Mouse (Mus musculus): Measurements from ENCODE around the gene Prpf40b. TPM values are rescaled to one million over a fixed set of nuclear protein-coding genes. Genes with fewer than 3 reads are reported as not detected.
"Not testable (repeated sequence)": the region's sequence is repeated elsewhere in the genome, so short reads cannot be mapped to it uniquely, and the experiment has no call there.

Prpf40b gene
- polyA plus RNA-seq (2015; fragmentation: Nextera tagmentation; extraction: Ambion mirVana), result 13.0 and 14.0 TPM in 2 replicates

DNA sequence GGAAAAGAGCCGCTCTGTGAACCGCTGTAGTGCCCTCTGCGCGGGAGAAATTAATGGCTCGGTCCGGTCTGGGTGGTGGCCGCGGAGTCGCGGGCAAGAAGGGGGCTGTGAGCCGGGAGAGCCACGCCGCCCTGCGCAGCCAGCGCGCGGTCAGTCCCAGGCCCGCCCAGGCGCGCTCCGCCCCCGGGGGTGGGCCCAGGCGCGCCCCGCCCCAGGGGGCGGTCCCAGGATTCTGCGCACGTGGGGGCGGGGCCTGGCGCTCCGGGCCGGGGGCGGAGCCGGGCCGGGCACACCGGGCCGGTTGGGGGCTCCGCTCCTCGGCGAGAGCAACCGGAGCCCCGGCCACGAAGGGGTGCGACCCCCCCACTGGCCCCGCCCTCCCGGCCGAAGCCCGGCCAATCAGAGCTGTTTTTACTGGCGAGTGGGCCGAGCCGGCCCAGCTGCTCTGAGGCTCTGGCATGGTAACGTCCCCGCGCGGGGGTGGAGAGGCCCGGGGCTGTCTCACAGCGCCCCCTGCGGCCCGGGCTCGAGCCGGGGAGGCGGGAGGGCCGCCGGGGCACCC, at the start of gene Prpf40b:
TSS of gene Prpf40b (plus strand) at position 275 of the 562 bp plus-strand sequence.
- DNase-seq (ENCODE audit: low spot score), result peak; percentile 89

GRCm38 (mm10) chr15:99246736-99247135, 48.2 kb upstream of the Prpf40b start:
- DNase-seq (ENCODE audit: low spot score), result not testable (repeated sequence)

DNA sequence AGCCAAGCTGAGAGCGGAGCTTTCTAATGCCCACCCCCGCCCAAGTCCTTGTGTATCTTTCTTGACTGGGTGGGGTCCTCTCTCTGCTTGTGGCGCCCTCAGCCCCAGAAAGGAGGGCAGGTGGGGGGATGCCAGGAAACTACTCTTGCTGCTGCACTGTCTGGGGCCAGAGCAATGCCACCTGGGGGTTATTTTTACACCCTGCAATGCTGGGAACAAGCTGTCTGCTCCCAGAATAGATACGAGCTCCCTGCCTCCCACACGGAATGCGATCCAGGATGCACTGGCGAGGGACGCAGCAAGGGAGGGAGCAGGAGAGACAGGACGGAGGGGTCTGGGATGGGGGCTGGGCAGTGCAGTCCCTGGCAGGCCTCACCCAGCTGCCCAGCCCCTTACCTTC, 45.9 kb upstream of the Prpf40b start:
- DNase-seq (ENCODE audit: low spot score), result no peak

DNA sequence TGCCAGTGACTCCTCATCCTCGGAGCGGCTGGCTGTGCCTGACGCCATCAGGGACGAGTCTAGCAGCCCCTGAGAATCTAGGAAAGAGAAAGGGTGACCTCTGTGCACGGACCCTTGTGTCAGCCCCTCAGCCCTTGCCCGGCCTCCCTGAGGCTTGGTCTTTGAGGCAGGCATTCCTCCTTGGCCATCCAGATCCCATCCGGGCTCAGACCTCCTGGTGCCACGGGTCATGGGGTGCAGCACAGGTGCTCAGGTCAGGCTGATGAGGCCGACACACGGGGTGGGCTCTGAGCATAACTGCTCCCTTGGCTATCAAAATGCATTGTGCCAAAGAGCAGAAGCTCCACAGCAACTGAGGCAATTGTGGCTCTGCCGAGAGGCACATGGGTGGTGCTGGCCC, 44.9 kb upstream of the Prpf40b start:
- DNase-seq (ENCODE audit: low spot score), result no peak

DNA sequence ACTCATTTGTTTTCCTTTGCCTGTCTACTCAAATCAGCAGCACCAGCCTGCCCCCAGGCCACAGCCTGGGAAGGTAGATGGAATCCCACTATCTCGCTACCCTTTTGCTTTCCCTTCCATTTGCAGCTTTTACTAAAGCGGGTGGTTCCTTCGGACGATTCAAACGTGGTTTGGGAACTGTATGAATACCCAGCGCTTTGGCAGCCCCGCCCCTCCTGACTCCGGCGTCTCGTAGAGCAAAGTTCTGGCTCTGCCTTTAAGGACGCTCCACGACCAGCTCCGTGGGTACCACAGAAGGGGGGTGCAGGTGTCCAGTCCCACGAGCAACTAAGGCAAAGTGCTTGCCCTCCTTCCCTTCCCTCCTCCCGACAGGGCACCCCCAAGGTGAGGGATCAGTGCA, 43.8 kb upstream of the Prpf40b start:
- not testable (repeated sequence) for DNase-seq (ENCODE audit: low spot score)

- peak; percentile 99 for DNase-seq (ENCODE audit: low spot score)
These were observed 43.1 kb upstream of the Prpf40b start, which contains the start of gene Mcrs1 for GRCm38 (mm10) chr15:99251626-99252380. Mcrs1 (minus strand) TSS chr15:99251961.

- peak; percentile 25 for DNase-seq (ENCODE audit: low spot score)
These were observed 42.3 kb upstream of the Prpf40b start for GRCm38 (mm10) chr15:99252381-99253174.

GRCm38 (mm10) chr15:99253175-99253479, 41.8 kb upstream of the Prpf40b start:
- not testable (repeated sequence) for DNase-seq (ENCODE audit: low spot score)

DNA sequence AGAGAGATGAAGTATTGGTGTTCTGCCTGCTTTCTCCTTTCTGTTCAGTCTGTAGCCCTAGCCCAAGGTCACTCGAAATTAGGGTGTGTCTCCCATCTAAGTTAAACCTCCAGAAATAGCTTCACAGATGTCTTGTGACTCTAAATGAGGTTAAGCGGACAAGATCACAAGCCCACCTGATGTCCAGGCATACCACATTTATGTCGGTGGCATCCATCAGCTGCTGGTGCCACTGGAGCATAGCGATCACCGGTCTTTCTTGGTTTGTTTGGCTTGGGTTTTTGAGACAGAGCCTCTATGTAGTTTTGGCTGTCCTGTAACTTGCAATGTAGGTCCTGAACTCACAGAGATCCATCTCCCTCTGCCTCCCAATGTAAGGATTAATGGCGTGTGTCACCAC, 41.1 kb upstream of the Prpf40b start:
- DNase-seq (ENCODE audit: low spot score), result no peak

- no peak for DNase-seq (ENCODE audit: low spot score)
These were observed 40.3 kb upstream of the Prpf40b start for GRCm38 (mm10) chr15:99254477-99255005.

DNA sequence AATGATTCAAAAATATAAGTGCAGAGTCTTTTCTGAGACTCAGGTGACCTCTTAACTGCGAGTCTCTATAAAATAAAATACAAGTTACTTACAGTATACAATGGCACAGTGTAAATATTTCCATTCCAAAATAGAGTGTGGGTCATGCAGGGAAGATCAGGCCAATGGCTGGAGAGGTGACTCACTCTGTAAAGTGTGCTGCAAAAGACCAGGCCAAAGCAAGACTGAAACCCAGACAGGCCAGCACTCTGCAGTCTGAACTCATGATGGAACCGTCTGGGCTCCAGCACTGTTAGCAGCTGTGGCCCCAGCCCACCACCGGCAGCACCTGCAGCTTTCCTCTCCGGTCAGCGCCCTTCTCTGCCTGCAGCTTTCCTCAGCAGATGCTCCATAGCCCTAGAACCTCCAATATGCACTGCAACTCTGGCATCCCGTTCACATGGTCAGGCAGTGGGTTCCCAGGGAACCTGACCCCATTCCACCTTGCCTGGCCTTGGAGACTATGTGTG, 39.6 kb upstream of the Prpf40b start:
- no peak for DNase-seq (ENCODE audit: low spot score)

- no peak for DNase-seq (ENCODE audit: low spot score)
These were observed 35.6 kb upstream of the Prpf40b start for GRCm38 (mm10) chr15:99259167-99259729.

DNA sequence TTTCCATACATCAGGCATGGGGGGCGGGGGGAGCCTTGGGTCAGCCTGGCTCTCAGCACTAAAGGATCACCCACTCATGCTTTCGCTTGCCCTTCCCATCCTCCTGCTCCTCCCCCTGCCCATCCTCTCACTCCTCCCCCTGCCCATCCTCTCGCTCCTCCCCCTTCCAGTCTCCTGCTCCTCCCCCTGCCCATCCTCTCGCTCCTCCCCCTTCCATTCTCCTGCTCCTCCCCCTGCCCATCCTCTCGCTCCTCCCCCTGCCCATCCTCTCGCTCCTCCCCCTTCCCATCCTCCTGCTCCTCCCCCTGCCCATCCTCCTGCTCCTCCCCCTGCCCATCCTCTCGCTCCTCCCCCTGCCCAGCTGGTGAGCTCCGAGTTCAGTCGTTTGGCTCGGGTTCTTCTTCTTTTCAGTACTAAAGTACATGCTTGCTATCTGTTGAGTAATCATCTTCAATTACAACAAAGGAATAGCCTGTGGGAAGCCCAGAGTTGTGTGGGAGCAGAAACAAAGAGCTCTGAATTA, 35.1 kb upstream of the Prpf40b start:
- DNase-seq (ENCODE audit: low spot score), result peak; percentile 73

- DNase-seq (ENCODE audit: low spot score), result no peak
These were observed 32.2 kb upstream of the Prpf40b start for GRCm38 (mm10) chr15:99262702-99263101.

DNA sequence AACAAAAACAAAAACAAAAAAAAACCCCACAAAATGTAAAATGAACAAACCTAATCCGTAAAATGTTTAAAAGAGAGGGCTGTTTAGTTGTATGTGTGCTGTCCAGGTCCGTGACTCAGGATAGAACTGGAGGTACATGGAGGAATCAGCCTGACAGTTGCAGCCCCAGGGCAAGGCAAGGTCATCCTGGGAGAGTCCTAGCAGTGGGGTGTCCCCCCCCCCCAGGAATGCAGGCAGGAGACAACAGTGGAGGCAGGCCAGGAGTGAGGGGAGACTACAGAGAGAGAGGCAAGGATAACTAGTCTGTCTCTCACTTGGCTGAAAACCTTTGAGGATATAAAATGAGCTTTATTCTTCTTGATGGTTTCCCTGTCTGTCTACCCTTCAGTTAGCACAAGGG, 30.5 kb upstream of the Prpf40b start:
- no peak for DNase-seq (ENCODE audit: low spot score)

DNA sequence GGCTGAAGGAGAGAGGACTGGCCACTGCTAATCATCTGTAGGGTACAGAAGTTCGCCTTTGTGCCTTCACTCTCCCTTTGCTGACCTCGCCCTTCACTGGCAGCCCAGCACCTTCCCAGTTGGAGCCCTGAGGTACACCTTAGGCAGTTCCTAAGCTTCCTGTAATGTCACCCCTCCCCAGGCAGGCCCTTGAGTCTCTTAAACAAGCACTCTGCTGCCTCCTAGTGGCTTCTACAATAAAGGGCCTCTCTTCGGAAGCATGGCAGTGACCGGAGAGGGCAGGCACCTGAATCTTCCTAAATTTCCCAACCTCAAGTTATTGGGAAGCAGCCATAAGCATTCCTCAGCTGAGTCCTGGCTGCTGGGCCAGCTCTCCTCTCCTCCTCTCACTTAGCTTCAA, 29.2 kb upstream of the Prpf40b start:
- DNase-seq (ENCODE audit: low spot score), result peak; percentile 86

DNA sequence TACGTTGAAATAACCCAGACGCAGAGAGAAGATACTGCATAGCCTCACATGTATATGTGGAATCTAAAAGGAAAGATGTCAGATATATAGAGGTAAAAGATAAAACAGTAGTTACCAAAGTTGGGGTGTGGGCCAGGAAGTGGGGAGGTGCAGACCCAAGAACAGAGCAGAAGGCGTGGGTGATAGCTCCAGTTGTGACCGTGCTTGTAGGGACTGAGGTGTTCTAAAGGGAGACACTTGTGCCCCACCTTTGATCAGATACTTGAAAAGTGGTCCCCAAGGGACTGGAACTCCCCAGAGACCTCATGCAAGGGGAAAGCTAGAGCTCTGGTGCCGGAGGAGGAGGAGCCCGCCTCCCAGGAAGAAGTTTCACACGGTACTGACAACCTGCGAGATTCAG, 18.8 kb upstream of the Prpf40b start:
- DNase-seq (ENCODE audit: low spot score), result no peak

DNA sequence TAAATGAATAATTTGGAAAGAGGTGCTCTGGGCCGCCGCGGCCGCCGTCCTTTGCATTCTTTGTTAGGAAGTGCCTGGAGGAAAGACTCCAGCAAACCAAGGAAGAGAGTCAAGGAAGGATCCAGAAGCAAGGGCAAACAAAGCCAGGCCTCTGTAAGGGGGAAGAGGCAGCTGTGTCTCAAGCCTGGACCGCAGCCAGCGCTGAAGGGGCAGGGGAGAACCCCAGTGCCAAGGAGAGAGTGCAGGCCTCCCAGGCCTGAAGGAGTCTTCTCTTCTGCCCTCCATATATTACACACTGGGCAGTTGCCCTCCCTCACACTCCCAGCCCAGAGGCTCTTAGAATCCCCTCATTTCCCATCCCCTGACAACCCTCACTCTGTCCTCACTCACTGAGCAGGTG, 16.6 kb upstream of the Prpf40b start:
- no peak for DNase-seq (ENCODE audit: low spot score)

- DNase-seq (ENCODE audit: low spot score), result peak; percentile 24
These were observed 11.4 kb upstream of the Prpf40b start for GRCm38 (mm10) chr15:99283456-99283855.

- no peak for DNase-seq (ENCODE audit: low spot score)
These were observed 10.2 kb upstream of the Prpf40b start for GRCm38 (mm10) chr15:99284527-99285188.

DNA sequence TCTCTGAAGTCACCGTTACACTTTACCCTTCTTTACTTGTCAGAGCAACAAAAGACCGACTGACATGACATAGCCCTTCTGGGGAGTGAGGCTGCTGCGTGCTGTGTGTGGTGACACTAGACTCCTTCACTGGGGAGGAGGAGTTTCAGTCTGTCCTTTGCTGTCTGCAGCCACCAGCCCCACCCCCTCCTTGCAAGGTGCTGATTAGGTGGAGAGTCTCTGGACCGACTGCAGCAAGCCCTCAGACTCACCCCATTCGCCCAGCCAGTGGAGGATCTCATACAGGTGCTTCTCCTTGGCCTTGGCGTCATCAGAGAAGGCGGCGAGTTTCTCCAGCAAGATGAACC, 9.7 kb upstream of the Prpf40b start:
- DNase-seq (ENCODE audit: low spot score), result no peak
